Mouse (Mus musculus) granulocyte monocyte progenitor cell, adult 5-6 weeks (primary cell): ENCODE results near the gene Mme. TPM values are rescaled to one million over a fixed set of nuclear protein-coding genes. Genes with fewer than 3 reads are reported as not detected.

Source experiments
- total RNA-seq, 2 experiments: library from RNA; stranded (forward) in 1 of 2; stranded (reverse) in 1 of 2; fragments of 200-712, 200-1000 nt in 1 of 2; fragments of >200 nt in 1 of 2; fragmentation: Nextera tagmentation in 1 of 2; gene quantifications; 2 replicates each; pipeline ENCODE4 v1.2.3; 2014 to 2017

Gene Mme
- total RNA-seq, 2 experiments from 2014 or later: not detected

Other genes with a start within 250 kb of the Mme start
- not detected in 2 replicates for gene Gm34302, start 242.3 kb downstream of the Mme start, total RNA-seq (2014; fragmentation: Nextera tagmentation)
- gene Gm34302, start 242.3 kb downstream of the Mme start, total RNA-seq (2017): not detected in 2 replicates